Mouse (Mus musculus) gastrocnemius, adult 18-20 months (tissue): Measurements from ENCODE around the gene Klk6. TPM values are rescaled to one million over a fixed set of nuclear protein-coding genes. Genes with fewer than 3 reads are reported as not detected.
A peak's percentile ranks its signal among the peaks of the same experiment; 100 is the strongest.

ENCODE experiments used
- DNase-seq: peaks from one replicate; pipeline ENCODE4 v3.0.0; 2021; ENCODE audit warnings: low spot score
- total RNA-seq, 2 experiments: library from RNA; stranded (reverse); gene quantifications; 2 replicates each; pipeline ENCODE4 v1.2.3; 2021

The Klk6 gene
- total RNA-seq, 2 experiments from 2014 or later = not detected

- DNase-seq = no peak
Observed at GRCm38 (mm10) chr7:43821581-43821980, 2.7 kb upstream of the Klk6 start.

GRCm38 (mm10) chr7:43826056-43826455 lies 1.8 kb downstream of the Klk6 start:
- DNase-seq = no peak

- no peak for DNase-seq
Observed at GRCm38 (mm10) chr7:43827706-43828105, 3.4 kb downstream of the Klk6 start.

GRCm38 (mm10) chr7:43829006-43829405 lies 4.7 kb downstream of the Klk6 start:
- no peak for DNase-seq

GRCm38 (mm10) chr7:43841701-43842100 lies 17.4 kb downstream of the Klk6 start, which contains the start of gene Klk5:
Klk5 (plus strand) TSS chr7:43841971.
- no peak for DNase-seq

GRCm38 (mm10) chr7:43843801-43844200 lies 19.5 kb downstream of the Klk6 start:
- DNase-seq = no peak

GRCm38 (mm10) chr7:43851616-43852015 lies 27.3 kb downstream of the Klk6 start:
- DNase-seq = no peak

- DNase-seq = no peak
Observed at GRCm38 (mm10) chr7:43854642-43855380, 30.5 kb downstream of the Klk6 start.

- no peak for DNase-seq
Observed at GRCm38 (mm10) chr7:43855709-43856108, 31.4 kb downstream of the Klk6 start.

GRCm38 (mm10) chr7:43856307-43856706 lies 32.0 kb downstream of the Klk6 start:
- no peak for DNase-seq

- no peak for DNase-seq
Observed at GRCm38 (mm10) chr7:43857501-43857900, 33.2 kb downstream of the Klk6 start.

- no peak for DNase-seq
Observed at GRCm38 (mm10) chr7:43860411-43860810, 36.1 kb downstream of the Klk6 start.

GRCm38 (mm10) chr7:43873237-43873636 lies 48.9 kb downstream of the Klk6 start:
- peak; percentile 12 for DNase-seq

- DNase-seq = no peak
Observed at GRCm38 (mm10) chr7:43873674-43874073, 49.4 kb downstream of the Klk6 start.

GRCm38 (mm10) chr7:43874868-43875375 lies 50.6 kb downstream of the Klk6 start:
- DNase-seq = no peak

GRCm38 (mm10) chr7:43876444-43876843 lies 52.1 kb downstream of the Klk6 start:
- DNase-seq = no peak

- DNase-seq = no peak
Observed at GRCm38 (mm10) chr7:43878281-43878680, 54.0 kb downstream of the Klk6 start.

- no peak for DNase-seq
Observed at GRCm38 (mm10) chr7:43880912-43881311, 56.6 kb downstream of the Klk6 start, which contains the start of gene Klk4. Klk4 (plus strand) TSS chr7:43881160.

Other genes with a start within 250 kb of the Klk6 start
- 1 to 10 TPM; 3.4 to 3.9 TPM for gene Zfp719, start 244.9 kb upstream of the Klk6 start, total RNA-seq
- not detected for gene Zfp819, start 217.3 kb upstream of the Klk6 start, total RNA-seq
- gene Ceacam18, start 189.8 kb upstream of the Klk6 start, total RNA-seq = not detected
- under 1 TPM; 0.16 to 0.40 TPM for gene Siglece, start 164.3 kb upstream of the Klk6 start, total RNA-seq
- gene Ctu1, start 152.5 kb upstream of the Klk6 start, total RNA-seq = 1 to 10 TPM; 1.7 to 2.0 TPM
- not detected for gene Klk14, start 134.1 kb upstream of the Klk6 start, total RNA-seq
- gene Klk13, start 111.9 kb upstream of the Klk6 start, total RNA-seq = under 1 TPM in 1 of 2 experiments, not detected in 1; 0.33 TPM
- gene Klk12, start 55.6 kb upstream of the Klk6 start, total RNA-seq = not detected
- under 1 TPM in 1 of 2 experiments, not detected in 1; 0.53 TPM for gene Klk11, start 49.9 kb upstream of the Klk6 start, total RNA-seq
- under 1 TPM; 0.39 to 0.47 TPM for gene Klk10, start 43.5 kb upstream of the Klk6 start, total RNA-seq
- not detected for gene Klk9, start 32.6 kb upstream of the Klk6 start, total RNA-seq
- 1 to 10 TPM; 1.1 to 1.3 TPM for gene Klk8, start 26.9 kb upstream of the Klk6 start, total RNA-seq
- not detected for gene Klk7, start 13.2 kb upstream of the Klk6 start, total RNA-seq
- gene Klk5, start 17.5 kb downstream of the Klk6 start, total RNA-seq = not detected
- not detected for gene Klk4, start 56.7 kb downstream of the Klk6 start, total RNA-seq
- gene Klk15, start 109.2 kb downstream of the Klk6 start, total RNA-seq = not detected
- gene Klk1b8, start 126.2 kb downstream of the Klk6 start, total RNA-seq = not detected
- gene Klk1b1, start 142.3 kb downstream of the Klk6 start, total RNA-seq = not detected
- gene Klk1b9, start 151.6 kb downstream of the Klk6 start, total RNA-seq = not detected
- gene Klk1b11, start 171.4 kb downstream of the Klk6 start, total RNA-seq = not detected
- gene Klk1b26, start 187.7 kb downstream of the Klk6 start, total RNA-seq = 1 to 10 TPM in 1 of 2 experiments, under 1 TPM in 1; 0.21 to 1.1 TPM
- not detected for gene Klk1b27, start 227.8 kb downstream of the Klk6 start, total RNA-seq